Mouse (Mus musculus) forebrain, embryonic 15.5 days (tissue): Measurements from ENCODE around the gene Pes1. TPM values are rescaled to one million over a fixed set of nuclear protein-coding genes. Genes with fewer than 3 reads are reported as not detected.
"Not testable (repeated sequence)": the region's sequence is repeated elsewhere in the genome, so short reads cannot be mapped to it uniquely, and the experiment has no call there.

ENCODE experiments used
- ATAC-seq: fragments of 200-750 bp; cut with Nextera tagmentation; replicated peaks from 2 replicates; pipeline ENCODE4 v1.8.0; 2017; ENCODE audit warnings: mild to moderate bottlenecking, moderate TSS enrichment, moderate library complexity
- H3K27ac ChIP-seq: fragments of 300-500 bp; sonication (generic); replicated peaks from 2 replicates; pipeline ENCODE4 v1.5.1; 2015; ENCODE audit warnings: mild to moderate bottlenecking, inconsistent platforms
- H3K27me3 ChIP-seq: fragments of 300-500 bp; sonication (generic); 2 replicates; pipeline ENCODE4 v1.6.1; 2015; ENCODE audit warnings: inconsistent platforms
- H3K36me3 ChIP-seq: fragments of 300-500 bp; sonication (generic); 2 replicates; pipeline ENCODE4 v1.6.1; 2015; ENCODE audit warnings: mild to moderate bottlenecking, inconsistent platforms
- H3K4me1 ChIP-seq: fragments of 300-500 bp; sonication (generic); 2 replicates; pipeline ENCODE4 v1.6.1; 2015; ENCODE audit warnings: inconsistent platforms
- H3K4me2 ChIP-seq: fragments of 300-500 bp; sonication (generic); replicated peaks from 2 replicates; pipeline ENCODE4 v1.6.1; 2015; ENCODE audit warnings: mild to moderate bottlenecking, inconsistent platforms
- H3K4me3 ChIP-seq: fragments of 300-500 bp; sonication (generic); 2 replicates; pipeline ENCODE4 v1.5.1; 2015; ENCODE audit warnings: mild to moderate bottlenecking, inconsistent platforms
- H3K9ac ChIP-seq: fragments of 300-500 bp; sonication (generic); replicated peaks from 2 replicates; pipeline ENCODE4 v1.6.1; 2015; ENCODE audit warnings: mild to moderate bottlenecking, inconsistent platforms
- H3K9me3 ChIP-seq: fragments of 300-500 bp; sonication (generic); 2 replicates; pipeline ENCODE4 v1.6.1; 2016; ENCODE audit warnings: inconsistent platforms
- WGBS: fragments of 180-500 bp; shearing (Covaris S2); methylation state at CpG from one replicate; pipeline ENCODE4 v1.1.7; 2015; ENCODE audit warnings: mixed read lengths; 5-methylcytosine and 5-hydroxymethylcytosine counted together
- polyA plus RNA-seq: library from polyadenylated mRNA; unstranded; fragments of >200 nt; fragmentation: Nextera tagmentation; extraction: Ambion mirVana; gene quantifications from 2 replicates; pipeline ENCODE4 v1.2.1, GENCODE M21; 2015

Gene Pes1
- polyA plus RNA-seq, 1 experiment from 2014 or later, result 71.6 TPM

- Histone ChIP-seq H3K27me3 (peaks cover 16% of the 10 kb centered on the region), H3K27ac (no peak overlapping the region), H3K9me3 (no peaks in the 10 kb centered on the region), H3K4me3 (no peak overlapping the region), H3K9ac (no peak overlapping the region), H3K4me1 (no peaks in the 10 kb centered on the region), H3K4me2 (no peak overlapping the region), H3K36me3 (no peaks in the 10 kb centered on the region)
- ATAC-seq, result no peak
- 84% methylated on average over 6 of the region's 6 CpGs for WGBS
These were observed 29.4 kb downstream of the Pes1 start for GRCm38 (mm10) chr11:3993132-3993531.

GRCm38 (mm10) chr11:3993914-3994313, 30.1 kb downstream of the Pes1 start:
- H3K4me2 ChIP-seq, result no peak overlapping the region
- H3K9ac ChIP-seq, result no peak overlapping the region
- no peak overlapping the region for H3K27ac ChIP-seq
- 80% methylated on average over 6 of the region's 6 CpGs for WGBS
- H3K9me3 ChIP-seq, result no peaks in the 10 kb centered on the region
- peaks cover 24% of the 10 kb centered on the region for H3K27me3 ChIP-seq
- H3K4me1 ChIP-seq, result peaks cover 6% of the 10 kb centered on the region
- no peak for ATAC-seq
- H3K4me3 ChIP-seq, result no peak overlapping the region
- H3K36me3 ChIP-seq, result no peaks in the 10 kb centered on the region

- Histone ChIP-seq H3K27ac (no peak overlapping the region), H3K4me2 (no peak overlapping the region), H3K4me3 (no peak overlapping the region), H3K9me3 (no peaks in the 10 kb centered on the region), H3K4me1 (peaks cover 6% of the 10 kb centered on the region), H3K36me3 (no peaks in the 10 kb centered on the region), H3K27me3 (peaks cover 36% of the 10 kb centered on the region), H3K9ac (no peak overlapping the region)
- no peak for ATAC-seq
- 87% methylated on average over 5 of the region's 5 CpGs for WGBS
These were observed 31.7 kb downstream of the Pes1 start for GRCm38 (mm10) chr11:3995511-3995910.

- Histone ChIP-seq H3K4me2 (no peak overlapping the region), H3K27ac (no peak overlapping the region), H3K4me1 (peaks cover 6% of the 10 kb centered on the region), H3K9ac (no peak overlapping the region), H3K36me3 (no peaks in the 10 kb centered on the region), H3K4me3 (no peak overlapping the region), H3K9me3 (no peaks in the 10 kb centered on the region), H3K27me3 (peaks cover 40% of the 10 kb centered on the region)
- WGBS, result 84% methylated on average over 3 of the region's 3 CpGs
- no peak for ATAC-seq
These were observed 33.1 kb downstream of the Pes1 start for GRCm38 (mm10) chr11:3996840-3997239.

GRCm38 (mm10) chr11:3997978-3998720, 34.4 kb downstream of the Pes1 start:
- H3K9me3 ChIP-seq, result no peaks in the 10 kb centered on the region
- H3K9ac ChIP-seq, result no peak overlapping the region
- WGBS, result 8% methylated on average over 66 of the region's 66 CpGs
- H3K36me3 ChIP-seq, result no peaks in the 10 kb centered on the region
- H3K4me3 ChIP-seq, result peak overlapping the region; percentile 30
- no peak for ATAC-seq
- H3K27ac ChIP-seq, result no peak overlapping the region
- H3K4me2 ChIP-seq, result peak overlapping the region; percentile 38
- peaks cover 40% of the 10 kb centered on the region for H3K27me3 ChIP-seq
- H3K4me1 ChIP-seq, result peaks cover 6% of the 10 kb centered on the region

- Histone ChIP-seq H3K9ac (no peak overlapping the region), H3K27me3 (peaks cover 40% of the 10 kb centered on the region), H3K9me3 (no peaks in the 10 kb centered on the region), H3K27ac (no peak overlapping the region), H3K4me3 (no peak overlapping the region), H3K4me1 (peaks cover 6% of the 10 kb centered on the region), H3K4me2 (no peak overlapping the region), H3K36me3 (no peaks in the 10 kb centered on the region)
- whole genome bisulfite sequencing, result 71% methylated on average over 5 of the region's 5 CpGs
- no peak for ATAC-seq
These were observed 35.8 kb downstream of the Pes1 start for GRCm38 (mm10) chr11:3999547-3999946.

- WGBS, result 8% methylated on average over 5 of the region's 5 CpGs
- Histone ChIP-seq H3K4me3 (no peak overlapping the region), H3K4me2 (no peak overlapping the region), H3K27me3 (peaks cover 39% of the 10 kb centered on the region), H3K9me3 (no peaks in the 10 kb centered on the region), H3K9ac (no peak overlapping the region), H3K36me3 (no peaks in the 10 kb centered on the region), H3K4me1 (peaks cover 6% of the 10 kb centered on the region), H3K27ac (no peak overlapping the region)
- ATAC-seq, result peak; percentile 60; the same call in 1 of the 2 replicates
These were observed 37.8 kb downstream of the Pes1 start for GRCm38 (mm10) chr11:4001603-4002002.

- Histone ChIP-seq H3K36me3 (no peaks in the 10 kb centered on the region), H3K4me1 (no peaks in the 10 kb centered on the region), H3K9ac (no peak overlapping the region), H3K27ac (no peak overlapping the region), H3K27me3 (peaks cover 4% of the 10 kb centered on the region; the same call in 1 of the 2 replicates), H3K4me3 (no peak overlapping the region), H3K4me2 (no peak overlapping the region), H3K9me3 (no peaks in the 10 kb centered on the region)
- 62% methylated on average over 5 of the region's 5 CpGs for WGBS
- ATAC-seq, result no peak
These were observed 41.5 kb downstream of the Pes1 start for GRCm38 (mm10) chr11:4005220-4005805.

- Histone ChIP-seq H3K9ac (no peak overlapping the region), H3K4me1 (no peaks in the 10 kb centered on the region), H3K4me3 (no peak overlapping the region), H3K4me2 (no peak overlapping the region), H3K9me3 (no peaks in the 10 kb centered on the region), H3K27ac (no peak overlapping the region), H3K27me3 (no peaks in the 10 kb centered on the region), H3K36me3 (no peaks in the 10 kb centered on the region)
- 88% methylated on average over 3 of the region's 3 CpGs for WGBS
- no peak for ATAC-seq
These were observed 42.7 kb downstream of the Pes1 start for GRCm38 (mm10) chr11:4006462-4006861.

- H3K9me3 ChIP-seq, result no peaks in the 10 kb centered on the region; the same call in 1 of the 2 replicates
- no peak overlapping the region for H3K4me2 ChIP-seq
- no peak overlapping the region for H3K27ac ChIP-seq
- 57% methylated on average over 1 of the region's 1 CpGs for WGBS
- no peak overlapping the region for H3K9ac ChIP-seq
- no peaks in the 10 kb centered on the region for H3K4me1 ChIP-seq
- H3K4me3 ChIP-seq, result no peak overlapping the region
- H3K27me3 ChIP-seq, result no peaks in the 10 kb centered on the region
- ATAC-seq, result no peak
- H3K36me3 ChIP-seq, result no peaks in the 10 kb centered on the region
These were observed 48.8 kb downstream of the Pes1 start for GRCm38 (mm10) chr11:4012616-4013015.

GRCm38 (mm10) chr11:4015796-4016195, 52.0 kb downstream of the Pes1 start:
- 91% methylated on average over 14 of the region's 14 CpGs for WGBS
- not testable (repeated sequence) for H3K4me2 ChIP-seq, H3K9me3 ChIP-seq, H3K4me1 ChIP-seq, H3K27ac ChIP-seq, H3K9ac ChIP-seq, H3K4me3 ChIP-seq, ATAC-seq, H3K27me3 ChIP-seq, H3K36me3 ChIP-seq

- not testable (repeated sequence) for H3K9me3 ChIP-seq, ATAC-seq, H3K36me3 ChIP-seq, H3K27me3 ChIP-seq, H3K9ac ChIP-seq, H3K4me1 ChIP-seq, H3K27ac ChIP-seq, H3K4me3 ChIP-seq, H3K4me2 ChIP-seq
- 92% methylated on average over 13 of the region's 13 CpGs for WGBS
These were observed 58.3 kb downstream of the Pes1 start for GRCm38 (mm10) chr11:4022111-4022510.
